Mouse (Mus musculus) adrenal gland, postnatal 4 days (tissue): ENCODE measurements around the gene Irf2bp2. TPM values are rescaled to one million over a fixed set of nuclear protein-coding genes. Genes with fewer than 3 reads are reported as not detected.

Experiments
- DNase-seq, 2 experiments: peaks; one replicate each; pipeline ENCODE4 v3.0.0; 2021 to 2022; ENCODE audit warnings: low spot score in 2 of 2, mixed read lengths in 2 of 2
- long read RNA-seq, 2 experiments: library from polyadenylated mRNA; stranded (forward); transcript quantifications; one replicate each; pipeline ENCODE4 v2.0.0; 2021
- total RNA-seq, 2 experiments: library from RNA; stranded (reverse); gene quantifications; 2 replicates each; pipeline ENCODE4 v1.2.3; 2021

Irf2bp2 gene
- 100 to 1,000 TPM; 115 to 119 TPM for total RNA-seq
- long read RNA-seq, experiment 1, full-length matches to known transcripts: 85 of 100 reads
- long read RNA-seq, experiment 1, partial matches to known transcripts: 0 of 100 reads
- long read RNA-seq, experiment 1, other reads (novel, unspliced or antisense): 15 of 100 reads
- long read RNA-seq, experiment 2, full-length matches to known transcripts: 135 of 181 reads
- long read RNA-seq, experiment 2, partial matches to known transcripts: 1 of 181 reads
- long read RNA-seq, experiment 2, other reads (novel, unspliced or antisense): 45 of 181 reads

GRCm38 (mm10) chr8:126593889-126594480, at the start of gene Irf2bp2:
Gene Irf2bp2 (minus strand): TSS chr8:126593986.
- peak; percentile 77 to 78 for DNase-seq

GRCm38 (mm10) chr8:126642665-126643064, 48.9 kb upstream of the Irf2bp2 start:
- no peak for DNase-seq

- DNase-seq: no peak
Observed at GRCm38 (mm10) chr8:126641568-126642295, 47.9 kb upstream of the Irf2bp2 start.

GRCm38 (mm10) chr8:126639161-126639560, 45.4 kb upstream of the Irf2bp2 start:
- no peak for DNase-seq

GRCm38 (mm10) chr8:126638027-126638426, 44.2 kb upstream of the Irf2bp2 start:
- DNase-seq: no peak

GRCm38 (mm10) chr8:126634541-126635048, 40.8 kb upstream of the Irf2bp2 start:
- no peak for DNase-seq

GRCm38 (mm10) chr8:126628616-126629015, 34.8 kb upstream of the Irf2bp2 start:
- no peak for DNase-seq

- no peak for DNase-seq
Observed at GRCm38 (mm10) chr8:126626415-126626814, 32.6 kb upstream of the Irf2bp2 start.

- DNase-seq: no peak
Observed at GRCm38 (mm10) chr8:126622111-126622795, 28.5 kb upstream of the Irf2bp2 start.

- DNase-seq: no peak
Observed at GRCm38 (mm10) chr8:126620721-126621120, 26.9 kb upstream of the Irf2bp2 start.

GRCm38 (mm10) chr8:126619487-126619886, 25.7 kb upstream of the Irf2bp2 start:
- DNase-seq: no peak

GRCm38 (mm10) chr8:126617665-126618064, 23.9 kb upstream of the Irf2bp2 start:
- no peak for DNase-seq

GRCm38 (mm10) chr8:126616736-126617135, 22.9 kb upstream of the Irf2bp2 start:
- DNase-seq: no peak

GRCm38 (mm10) chr8:126615765-126616164, 22.0 kb upstream of the Irf2bp2 start:
- DNase-seq: no peak

GRCm38 (mm10) chr8:126614740-126615132, 20.9 kb upstream of the Irf2bp2 start:
- DNase-seq: no peak

GRCm38 (mm10) chr8:126614062-126614739, 20.4 kb upstream of the Irf2bp2 start:
- no peak for DNase-seq

- no peak for DNase-seq
Observed at GRCm38 (mm10) chr8:126613143-126613542, 19.4 kb upstream of the Irf2bp2 start.

- DNase-seq: no peak
Observed at GRCm38 (mm10) chr8:126612739-126613138, 19.0 kb upstream of the Irf2bp2 start.

- no peak for DNase-seq
Observed at GRCm38 (mm10) chr8:126610713-126611112, 16.9 kb upstream of the Irf2bp2 start.

GRCm38 (mm10) chr8:126609556-126610263, 15.9 kb upstream of the Irf2bp2 start:
- no peak for DNase-seq
